Mouse (Mus musculus) olfactory bulb, adult 2 months (tissue): ENCODE results near the gene Tmem131l.

Source experiments
- CTCF ChIP-seq: fragments of 200-500 bp; IDR thresholded peaks from 2 replicates; pipeline ENCODE4 v1.5.1; 2012; ENCODE audit warnings: low read depth, mild to moderate bottlenecking, low read length, moderate library complexity; ENCODE audit not compliant: insufficient read depth
- POLR2A ChIP-seq: fragments of 200-500 bp; IDR thresholded peaks from 2 replicates; pipeline ENCODE4 v1.6.1; 2012; ENCODE audit warnings: mild to moderate bottlenecking, low read depth, low read length, moderate library complexity; ENCODE audit not compliant: insufficient read depth

GRCm38 (mm10) chr3:84004330-84005090, 35.5 kb downstream of the Tmem131l start:
- TF ChIP-seq POLR2A, result no peak
- TF ChIP-seq CTCF, result no peak
